Mouse (Mus musculus) fat pad, adult 2 months (tissue): ENCODE results near the gene Dock3.

Experiments used
- DNase-seq: peaks from one replicate; pipeline ENCODE4 v3.0.0-alpha.2; 2011; ENCODE audit warnings: low read depth, low spot score; ENCODE audit errors: extremely low read depth

Gene Dock3

GRCm38 (mm10) chr9:107231539-107232139, at the start of gene Dock3:
Gene Dock3 (minus strand): TSS chr9:107231909.
- no peak for DNase-seq

- DNase-seq = no peak
Measured at GRCm38 (mm10) chr9:107280322-107281027, 48.8 kb upstream of the Dock3 start.

- no peak for DNase-seq
Measured at GRCm38 (mm10) chr9:107279378-107280321, 47.9 kb upstream of the Dock3 start.

GRCm38 (mm10) chr9:107278527-107279377, 47.0 kb upstream of the Dock3 start:
- DNase-seq = no peak

- no peak for DNase-seq
Measured at GRCm38 (mm10) chr9:107278126-107278525, 46.4 kb upstream of the Dock3 start.

- DNase-seq = no peak
Measured at GRCm38 (mm10) chr9:107277603-107278002, 45.9 kb upstream of the Dock3 start.

GRCm38 (mm10) chr9:107275710-107276109, 44.0 kb upstream of the Dock3 start:
- DNase-seq = no peak

- no peak for DNase-seq
Measured at GRCm38 (mm10) chr9:107274751-107275150, 43.0 kb upstream of the Dock3 start.

- DNase-seq = no peak
Measured at GRCm38 (mm10) chr9:107273184-107273583, 41.5 kb upstream of the Dock3 start.

- no peak for DNase-seq
Measured at GRCm38 (mm10) chr9:107272284-107272683, 40.6 kb upstream of the Dock3 start.

GRCm38 (mm10) chr9:107271177-107271938, 39.6 kb upstream of the Dock3 start:
- DNase-seq = no peak

GRCm38 (mm10) chr9:107269772-107270171, 38.1 kb upstream of the Dock3 start:
- DNase-seq = no peak

- DNase-seq = no peak
Measured at GRCm38 (mm10) chr9:107267721-107268402, 36.2 kb upstream of the Dock3 start.

- DNase-seq = no peak
Measured at GRCm38 (mm10) chr9:107267028-107267427, 35.3 kb upstream of the Dock3 start.

GRCm38 (mm10) chr9:107264731-107265130, 33.0 kb upstream of the Dock3 start:
- DNase-seq = no peak

- DNase-seq = no peak
Measured at GRCm38 (mm10) chr9:107263912-107264311, 32.2 kb upstream of the Dock3 start.

- DNase-seq = no peak
Measured at GRCm38 (mm10) chr9:107262375-107262774, 30.7 kb upstream of the Dock3 start.

- no peak for DNase-seq
Measured at GRCm38 (mm10) chr9:107261792-107262191, 30.1 kb upstream of the Dock3 start.

- DNase-seq = no peak
Measured at GRCm38 (mm10) chr9:107260836-107261235, 29.1 kb upstream of the Dock3 start.
